Mouse (Mus musculus) megakaryocyte, embryonic 14.5 days (primary cell): ENCODE measurements around the gene Trio.

ENCODE experiments used
- FLI1 ChIP-seq: IDR thresholded peaks from 2 replicates; pipeline ENCODE4 v1.6.1; 2012; ENCODE audit warnings: low read length, inconsistent platforms, mixed read lengths
- GATA1 ChIP-seq: IDR thresholded peaks from 3 replicates; pipeline ENCODE4 v1.6.1; 2012; ENCODE audit warnings: mixed read lengths, low read length, inconsistent platforms, borderline replicate concordance

GRCm38 (mm10) chr15:27774481-27774880, 251.2 kb downstream of the Trio start:
- TF ChIP-seq GATA1 (no peak), FLI1 (no peak)
